Mouse (Mus musculus): Measurements from ENCODE around the gene Leng8.

- TF ChIP-seq CTCF (IDR thresholded peaks at IDR 0.05; ENCODE audit: low read depth, low read length) (no peak), POLR2AphosphoS5 (IDR thresholded peaks at IDR 0.05; ENCODE audit: insufficient replicate concordance, low read depth, low read length) (no peak), GATA2 (IDR thresholded peaks at IDR 0.05; ENCODE audit: borderline replicate concordance, low read depth, low read length) (no peak), GATA1 (IDR thresholded peaks at IDR 0.05; ENCODE audit: borderline replicate concordance, low read length) (no peak), TAL1 (conservative IDR thresholded peaks at IDR 0.05; ENCODE audit: low read depth, low read length) (no peak)
These were observed at the start of gene Leng8 for GRCm38 (mm10) chr7:4136771-4137531.
